Mouse (Mus musculus) CH12.LX (cell line): ENCODE measurements around the gene Dph2. TPM values are rescaled to one million over a fixed set of nuclear protein-coding genes. Genes with fewer than 3 reads are reported as not detected.

Experiments used
- DNase-seq: peaks from one replicate; pipeline ENCODE4 v3.0.0-alpha.2; 2013; ENCODE audit errors: extremely low read depth
- H3K27ac ChIP-seq: 2 replicates; pipeline ENCODE4 v1.5.1; 2012; ENCODE audit warnings: low read depth, mild to moderate bottlenecking, control low read depth, moderate library complexity; ENCODE audit not compliant: insufficient read depth
- H3K27me3 ChIP-seq: replicated peaks from 2 replicates; pipeline ENCODE3; 2012; ENCODE audit warnings: inconsistent platforms
- H3K36me3 ChIP-seq, 2 experiments: replicated peaks in 1 of 2; 2 replicates each; pipeline versions ENCODE3 to v1.6.1; 2012; ENCODE audit warnings: inconsistent platforms in 1 of 2, low read length in 1 of 2, mild to moderate bottlenecking in 1 of 2, mixed read lengths in 1 of 2, moderate library complexity in 1 of 2; ENCODE audit not compliant: control insufficient read depth in 1 of 2, insufficient read depth in 1 of 2
- H3K4me1 ChIP-seq, 2 experiments: 2 replicates each; pipeline ENCODE4 v1.6.1; 2012; ENCODE audit warnings: inconsistent platforms in 1 of 2, moderate library complexity in 1 of 2; ENCODE audit not compliant: insufficient read depth in 2 of 2, control insufficient read depth in 1 of 2
- H3K4me2 ChIP-seq: 2 replicates; pipeline ENCODE4 v1.6.1; 2012; ENCODE audit warnings: low read depth, mild to moderate bottlenecking, control low read depth; ENCODE audit not compliant: poor library complexity, insufficient read depth, severe bottlenecking
- H3K4me3 ChIP-seq, 3 experiments: fragments of 150-350 bp in 1 of 3; sonication (generic) in 1 of 3; replicated peaks in 1 of 3; 2 replicates each; pipeline versions ENCODE3 to v1.5.1; 2011 to 2012; ENCODE audit warnings: low read depth in 2 of 3, low read length in 2 of 3, mild to moderate bottlenecking in 2 of 3, moderate library complexity in 2 of 3, control low read depth in 1 of 3, improper control_type of control experiment in 1 of 3, inconsistent platforms in 1 of 3, mixed read lengths in 1 of 3; ENCODE audit not compliant: poor library complexity in 1 of 3
- H3K79me2 ChIP-seq: replicated peaks from 2 replicates; pipeline ENCODE4 v1.6.1; 2012; ENCODE audit warnings: mild to moderate bottlenecking, moderate library complexity; ENCODE audit not compliant: control insufficient read depth, poor library complexity, insufficient read depth, severe bottlenecking; ENCODE audit errors: extremely low read depth
- H3K9ac ChIP-seq: 2 replicates; pipeline ENCODE4 v1.6.1; 2012; ENCODE audit warnings: low read depth, mild to moderate bottlenecking, control low read depth, moderate library complexity; ENCODE audit not compliant: insufficient read depth
- H3K9me3 ChIP-seq: replicated peaks from 2 replicates; pipeline ENCODE3; 2012; ENCODE audit warnings: low read length, inconsistent platforms, mixed read lengths
- MAX ChIP-seq: IDR thresholded peaks from 2 replicates; pipeline ENCODE4 v1.6.1; 2011; ENCODE audit warnings: low read length, improper control_type of control experiment
- PAX5 ChIP-seq: IDR thresholded peaks from 2 replicates; pipeline ENCODE4 v1.6.1; 2012; ENCODE audit warnings: low read length, inconsistent platforms, mixed read lengths
- ZNF384 ChIP-seq: IDR thresholded peaks from 2 replicates; pipeline ENCODE4 v1.6.1; 2012; ENCODE audit warnings: low read depth, low read length, improper control_type of control experiment, inconsistent platforms
- dilution Hi-C: fragments of 300-500 bp; cut with MboI; formaldehyde crosslinking; loops from 2 replicates; pipeline ENCODE4 v1.14.3; 2020; ENCODE audit warnings: low sequenced_read_pairs; ENCODE audit not compliant: extremely low pct_unique_long_range_greater_than_20kb, extremely low pct_ligation_motif_present
- in situ Hi-C: fragments of 300-500 bp; cut with MboI; formaldehyde crosslinking; loops from 3 replicates; pipeline ENCODE4 v1.14.3; 2019; ENCODE audit warnings: low sequenced_read_pairs, low pct_ligation_motif_present, low pct_unique_long_range_greater_than_20kb, mixed read lengths
- polyA plus RNA-seq: library from polyadenylated mRNA; unstranded; fragments of >175 nt; gene quantifications from 2 replicates; pipeline ENCODE4 v1.2.1, GENCODE M21; 2012; ENCODE audit warnings: low read depth; ENCODE audit not compliant: insufficient read length
- total RNA-seq, 2 experiments: library from RNA; depleted of rRNA; stranded (reverse); fragments of 300-350 nt in 1 of 2; fragments of >200 nt in 1 of 2; gene quantifications; 2 replicates each; pipeline ENCODE4 v1.2.3; 2012 to 2014

Dph2 gene
- total and polyA plus RNA-seq, 3 experiments, result 19.8 to 21.5 (median 20.8) TPM

DNA sequence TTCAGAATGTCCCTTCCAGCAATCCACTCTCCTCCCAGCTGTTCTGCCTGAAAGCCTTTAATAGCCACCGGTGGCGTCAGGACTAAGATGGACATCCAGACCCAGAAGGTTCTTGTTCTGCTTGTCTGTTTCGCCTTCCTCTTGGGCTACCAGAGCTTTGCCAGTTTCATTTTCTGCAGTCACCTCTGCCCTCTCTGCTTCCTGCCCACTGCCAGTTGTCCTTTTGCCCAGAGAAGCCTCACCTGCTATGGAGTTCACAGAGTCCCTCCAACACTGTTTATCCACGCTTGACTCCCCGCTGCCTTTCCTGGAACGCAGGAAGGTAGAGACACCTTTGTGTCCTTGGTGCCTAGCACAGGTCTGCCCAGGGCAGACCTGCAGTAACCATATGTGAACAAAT, 52.5 kb downstream of the Dph2 start:
- TF ChIP-seq ZNF384 (no peak), PAX5 (no peak), MAX (no peak)
- TF ChIP-seq, all 38 proteins: peak for 0
- H3K27me3 ChIP-seq, result peaks cover 5% of the 10 kb centered on the region
- in situ Hi-C loops, result loop anchor here (25.0 kb wide), 1 partner anchor 248 kb away; no protein-coding TSS in a partner anchor
- dilution Hi-C loops, result no loop called here
- H3K79me2 ChIP-seq, result no peaks in the 10 kb centered on the region
- no peak overlapping the region for H3K4me2 ChIP-seq
- peaks cover 3 to 24% of the 10 kb centered on the region in 2 experiments; a peak in 3 of 4 replicates for H3K4me1 ChIP-seq
- no peak overlapping the region for H3K4me3 ChIP-seq
- H3K9me3 ChIP-seq, result no peaks in the 10 kb centered on the region
- no peak for DNase-seq
- no peak overlapping the region for H3K27ac ChIP-seq
- peaks cover 3 to 51% of the 10 kb centered on the region in 2 experiments for H3K36me3 ChIP-seq
- H3K9ac ChIP-seq, result no peak overlapping the region

Other genes with a start within 250 kb of the Dph2 start
- 39.3 and 42.2 TPM in 2 replicates for gene Dmap1, start 209.8 kb downstream of the Dph2 start, total RNA-seq (2012; rRNA removed)
- gene Dmap1, start 209.8 kb downstream of the Dph2 start, total RNA-seq (2014; rRNA removed), result 39.3 and 42.6 TPM in 2 replicates
- gene Dmap1, start 209.8 kb downstream of the Dph2 start, polyA plus RNA-seq, result 43.4 and 44.5 TPM in 2 replicates
- 0.08 TPM in 1 of 2 replicates, not detected in the other for gene Gm12845, start 167.6 kb downstream of the Dph2 start, total RNA-seq (2012; rRNA removed)
- not detected in 2 replicates for gene Gm12845, start 167.6 kb downstream of the Dph2 start, total RNA-seq (2014; rRNA removed)
- gene Gm12845, start 167.6 kb downstream of the Dph2 start, polyA plus RNA-seq, result 0.17 TPM in 1 of 2 replicates, not detected in the other
- gene Klf17, start 126.4 kb downstream of the Dph2 start, total RNA-seq (2012; rRNA removed), result not detected in 2 replicates
- not detected in 2 replicates for gene Klf17, start 126.4 kb downstream of the Dph2 start, total RNA-seq (2014; rRNA removed)
- not detected in 2 replicates for gene Klf17, start 126.4 kb downstream of the Dph2 start, polyA plus RNA-seq
- 3.9 and 15.6 TPM in 2 replicates for gene Slc6a9, start 57.5 kb downstream of the Dph2 start, total RNA-seq (2012; rRNA removed)
- gene Slc6a9, start 57.5 kb downstream of the Dph2 start, total RNA-seq (2014; rRNA removed), result 1.8 and 4.0 TPM in 2 replicates
- 7.8 and 9.1 TPM in 2 replicates for gene Slc6a9, start 57.5 kb downstream of the Dph2 start, polyA plus RNA-seq
- 0.46 and 0.93 TPM in 2 replicates for gene Ccdc24, start 19.5 kb downstream of the Dph2 start, total RNA-seq (2012; rRNA removed)
- gene Ccdc24, start 19.5 kb downstream of the Dph2 start, total RNA-seq (2014; rRNA removed), result not detected in 2 replicates
- gene Ccdc24, start 19.5 kb downstream of the Dph2 start, polyA plus RNA-seq, result 0.40 and 0.81 TPM in 2 replicates
- gene B4galt2, start 8.5 kb downstream of the Dph2 start, total RNA-seq (2012; rRNA removed), result 0.25 and 0.29 TPM in 2 replicates
- not detected in 2 replicates for gene B4galt2, start 8.5 kb downstream of the Dph2 start, total RNA-seq (2014; rRNA removed)
- 0.14 and 0.22 TPM in 2 replicates for gene B4galt2, start 8.5 kb downstream of the Dph2 start, polyA plus RNA-seq
- gene Atp6v0b, start 4.7 kb downstream of the Dph2 start, total RNA-seq (2012; rRNA removed), result 169 and 186 TPM in 2 replicates
- gene Atp6v0b, start 4.7 kb downstream of the Dph2 start, total RNA-seq (2014; rRNA removed), result 165 and 176 TPM in 2 replicates
- gene Atp6v0b, start 4.7 kb downstream of the Dph2 start, polyA plus RNA-seq, result 189 and 202 TPM in 2 replicates
- gene Ipo13, start 23.0 kb upstream of the Dph2 start, total RNA-seq (2012; rRNA removed), result 22.0 and 27.5 TPM in 2 replicates
- gene Ipo13, start 23.0 kb upstream of the Dph2 start, total RNA-seq (2014; rRNA removed), result 5.9 and 7.4 TPM in 2 replicates
- 46.5 and 54.1 TPM in 2 replicates for gene Ipo13, start 23.0 kb upstream of the Dph2 start, polyA plus RNA-seq
- not detected in 2 replicates for gene Artn, start 37.7 kb upstream of the Dph2 start, total RNA-seq (2012; rRNA removed)
- gene Artn, start 37.7 kb upstream of the Dph2 start, total RNA-seq (2014; rRNA removed), result not detected in 2 replicates
- gene Artn, start 37.7 kb upstream of the Dph2 start, polyA plus RNA-seq, result not detected in 2 replicates
- 7.8 and 10.1 TPM in 2 replicates for gene St3gal3, start 242.9 kb upstream of the Dph2 start, total RNA-seq (2012; rRNA removed)
- gene St3gal3, start 242.9 kb upstream of the Dph2 start, total RNA-seq (2014; rRNA removed), result 6.3 and 7.1 TPM in 2 replicates
- gene St3gal3, start 242.9 kb upstream of the Dph2 start, polyA plus RNA-seq, result 8.2 and 8.7 TPM in 2 replicates